Mouse (Mus musculus): ENCODE measurements around the gene Rab25. TPM values are rescaled to one million over a fixed set of nuclear protein-coding genes. Genes with fewer than 3 reads are reported as not detected.

Rab25 gene
- polyA plus RNA-seq, 1 experiment, result 1.4 TPM

GRCm38 (mm10) chr3:88512141-88512895 lies 35.8 kb downstream of the Rab25 start:
- WGBS, result 63% methylated on average over 6 of the region's 6 CpGs
- no peak overlapping the region for H3K4me3 ChIP-seq (replicated peaks; ENCODE audit: control insufficient read depth, low read depth, low read length)
- H3K4me1 ChIP-seq (ENCODE audit: control insufficient read depth, insufficient read depth, low read length), result peaks cover 1% of the 10 kb centered on the region; the same call in 1 of the 2 replicates
- TF ChIP-seq POLR2A (IDR thresholded peaks at IDR 0.05; ENCODE audit: borderline replicate concordance, control insufficient read depth, low read depth, low read length) (no peak), CTCF (IDR thresholded peaks at IDR 0.05; ENCODE audit: control insufficient read depth, insufficient read depth, low read length) (no peak)
- H3K27ac ChIP-seq (ENCODE audit: control insufficient read depth, insufficient read depth, low read depth, low read length, poor library complexity), result no peak overlapping the region

DNA sequence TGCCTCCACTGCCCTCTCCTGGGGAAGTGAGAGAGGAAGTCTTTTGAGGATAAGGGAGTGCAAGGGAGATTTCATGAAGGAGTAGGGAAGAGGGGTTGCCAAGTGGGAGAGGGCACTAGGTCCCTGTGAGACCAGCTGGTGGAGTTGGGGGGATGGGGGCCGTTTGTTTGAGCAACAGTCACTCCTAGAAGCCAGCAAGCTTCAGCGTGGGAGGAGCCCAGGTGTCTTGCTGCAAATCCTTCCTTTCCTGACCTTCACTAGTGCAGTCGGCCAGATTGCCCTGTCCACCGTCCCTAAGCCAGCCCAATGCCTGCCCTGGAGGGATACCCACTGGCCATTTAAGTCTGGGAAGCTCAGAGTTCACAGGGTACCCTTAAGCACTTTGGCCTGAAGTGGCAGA lies 36.5 kb downstream of the Rab25 start:
- Histone ChIP-seq H3K4me1 (ENCODE audit: control insufficient read depth, insufficient read depth, low read length) (peaks cover 1% of the 10 kb centered on the region; the same call in 1 of the 2 replicates), H3K27ac (ENCODE audit: control insufficient read depth, insufficient read depth, low read depth, low read length, poor library complexity) (no peak overlapping the region), H3K4me3 (replicated peaks; ENCODE audit: control insufficient read depth, low read depth, low read length) (no peak overlapping the region)
- TF ChIP-seq POLR2A (IDR thresholded peaks at IDR 0.05; ENCODE audit: borderline replicate concordance, control insufficient read depth, low read depth, low read length) (no peak), CTCF (IDR thresholded peaks at IDR 0.05; ENCODE audit: control insufficient read depth, insufficient read depth, low read length) (no peak)
- 39% methylated on average over 4 of the region's 4 CpGs for WGBS

DNA sequence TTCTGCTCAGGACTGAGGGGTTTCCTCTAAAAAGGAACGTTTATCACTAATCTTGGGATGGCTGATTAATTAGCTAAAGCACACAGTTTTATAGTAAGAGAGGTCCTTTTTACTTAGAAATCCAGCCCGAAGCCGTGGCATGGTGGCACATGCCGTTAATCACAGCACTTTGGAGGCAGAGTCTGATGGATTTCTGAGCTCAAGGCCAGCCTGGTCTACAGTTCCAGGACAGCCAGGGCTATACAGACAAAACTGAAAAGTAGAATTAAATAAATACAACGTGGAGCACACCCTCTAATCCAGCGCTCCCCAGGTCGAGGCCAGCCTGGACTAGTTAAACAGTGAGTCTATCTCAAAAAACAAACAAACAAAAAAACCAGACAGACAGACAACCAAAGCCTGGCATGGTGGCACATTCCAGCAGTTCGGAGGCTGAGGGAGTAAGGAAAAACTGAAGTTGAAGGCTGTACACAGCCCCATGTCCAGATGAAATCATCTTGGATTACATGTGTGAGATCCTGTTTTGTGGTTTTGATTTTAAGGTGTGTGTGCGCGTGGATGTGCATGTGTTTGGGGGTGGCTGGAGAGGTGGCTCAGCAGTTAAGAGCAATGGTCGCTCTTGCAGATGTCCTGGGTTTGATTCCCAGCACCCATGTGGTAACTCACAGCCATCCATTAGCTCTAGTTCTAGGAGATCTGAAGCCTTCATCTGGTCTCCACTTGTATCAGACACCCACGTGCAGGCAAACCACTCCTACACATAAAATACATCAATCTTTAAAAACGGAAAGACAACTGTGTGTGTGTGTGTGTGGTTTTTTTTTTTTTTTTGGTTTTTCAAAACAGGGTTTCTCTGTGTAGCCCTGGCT lies 37.4 kb downstream of the Rab25 start:
- TF ChIP-seq POLR2A (IDR thresholded peaks at IDR 0.05; ENCODE audit: borderline replicate concordance, control insufficient read depth, low read depth, low read length) (no peak), CTCF (IDR thresholded peaks at IDR 0.05; ENCODE audit: control insufficient read depth, insufficient read depth, low read length) (no peak)
- WGBS, result 33% methylated on average over 13 of the region's 13 CpGs
- Histone ChIP-seq H3K4me3 (replicated peaks; ENCODE audit: control insufficient read depth, low read depth, low read length) (no peak overlapping the region), H3K4me1 (ENCODE audit: control insufficient read depth, insufficient read depth, low read length) (peaks cover 1% of the 10 kb centered on the region; the same call in 1 of the 2 replicates), H3K27ac (ENCODE audit: control insufficient read depth, insufficient read depth, low read depth, low read length, poor library complexity) (no peak overlapping the region)

DNA sequence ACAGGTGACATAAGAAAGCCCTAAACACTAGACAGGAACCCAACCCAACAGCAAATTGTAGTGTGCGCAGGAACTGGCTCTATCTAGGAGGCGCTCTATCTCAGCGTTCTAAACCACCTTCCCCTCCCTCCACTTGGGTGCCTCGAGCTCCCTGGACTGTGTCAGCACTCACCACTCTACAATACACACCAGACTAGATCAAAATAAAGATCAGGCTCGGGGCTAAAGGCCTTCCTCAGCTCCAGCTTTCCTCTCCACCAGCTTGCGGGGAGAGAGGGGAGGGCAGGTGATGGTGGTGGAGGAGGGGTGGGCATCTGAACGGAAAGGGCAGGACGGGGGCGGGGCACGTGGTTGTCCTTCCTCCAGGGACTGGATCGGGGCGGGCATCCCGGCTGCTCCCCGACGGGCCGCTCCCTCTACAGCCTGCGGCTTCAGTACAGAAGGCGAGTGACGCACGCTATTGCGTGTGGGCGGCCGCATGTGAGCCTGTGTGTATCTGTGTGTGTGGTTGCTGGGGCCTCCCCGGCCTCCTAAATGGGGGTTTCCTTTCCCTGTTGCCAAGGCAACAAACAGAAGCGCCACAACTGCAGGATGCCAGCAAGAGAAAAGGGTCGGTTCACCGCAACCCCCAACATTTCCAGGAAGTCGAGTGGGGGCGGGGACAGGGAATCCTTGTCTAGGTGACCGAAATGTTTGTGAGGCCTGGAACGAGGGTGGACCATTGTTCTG lies 38.2 kb downstream of the Rab25 start, which contains the start of gene Lmna:
Gene Lmna (minus strand): TSS at position 265 of the 729 bp plus-strand sequence.
- H3K4me1 ChIP-seq (ENCODE audit: control insufficient read depth, insufficient read depth, low read length), result peaks cover 1% of the 10 kb centered on the region; the same call in 1 of the 2 replicates
- peak within 1 kb of the TSS; percentile 14; the same call in 1 of the 2 replicates for H3K27ac ChIP-seq (ENCODE audit: control insufficient read depth, insufficient read depth, low read depth, low read length, poor library complexity)
- TF ChIP-seq CTCF (IDR thresholded peaks at IDR 0.05; ENCODE audit: control insufficient read depth, insufficient read depth, low read length) (peak; percentile 17; the same call in 1 of the 2 replicates), POLR2A (IDR thresholded peaks at IDR 0.05; ENCODE audit: borderline replicate concordance, control insufficient read depth, low read depth, low read length) (no peak)
- peak within 1 kb of the TSS; percentile 29 for H3K4me3 ChIP-seq (replicated peaks; ENCODE audit: control insufficient read depth, low read depth, low read length)
- WGBS, result under 1% methylated on average over 31 of the region's 31 CpGs

DNA sequence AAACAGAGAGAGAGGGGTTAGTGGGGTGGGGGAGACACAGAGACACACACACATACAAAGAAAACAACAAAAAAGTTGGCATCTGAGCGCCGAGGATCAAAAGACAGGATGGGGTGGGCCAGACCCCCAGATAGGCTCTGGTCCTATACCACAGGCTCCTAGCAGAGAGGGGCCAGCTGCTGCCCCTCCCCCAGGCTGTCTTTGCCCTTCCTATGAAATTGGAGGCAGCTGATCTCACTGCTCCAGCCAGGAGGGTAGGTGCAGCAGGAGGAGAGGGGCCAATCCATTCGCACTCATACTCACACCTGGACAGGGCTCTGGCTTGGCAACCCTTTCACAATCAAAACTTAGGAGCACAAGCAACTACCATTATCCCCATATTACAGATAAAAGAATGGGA lies 38.9 kb downstream of the Rab25 start:
- Histone ChIP-seq H3K4me3 (replicated peaks; ENCODE audit: control insufficient read depth, low read depth, low read length) (no peak overlapping the region), H3K27ac (ENCODE audit: control insufficient read depth, insufficient read depth, low read depth, low read length, poor library complexity) (no peak overlapping the region), H3K4me1 (ENCODE audit: control insufficient read depth, insufficient read depth, low read length) (peaks cover 1% of the 10 kb centered on the region; the same call in 1 of the 2 replicates)
- TF ChIP-seq POLR2A (IDR thresholded peaks at IDR 0.05; ENCODE audit: borderline replicate concordance, control insufficient read depth, low read depth, low read length) (no peak), CTCF (IDR thresholded peaks at IDR 0.05; ENCODE audit: control insufficient read depth, insufficient read depth, low read length) (no peak)
- 50% methylated on average over 3 of the region's 3 CpGs for whole genome bisulfite sequencing

GRCm38 (mm10) chr3:88505765-88506164 lies 42.3 kb downstream of the Rab25 start:
- TF ChIP-seq POLR2A (IDR thresholded peaks at IDR 0.05; ENCODE audit: borderline replicate concordance, control insufficient read depth, low read depth, low read length) (no peak), CTCF (IDR thresholded peaks at IDR 0.05; ENCODE audit: control insufficient read depth, insufficient read depth, low read length) (no peak)
- H3K27ac ChIP-seq (ENCODE audit: control insufficient read depth, insufficient read depth, low read depth, low read length, poor library complexity), result no peak overlapping the region
- peaks cover 3% of the 10 kb centered on the region for H3K4me1 ChIP-seq (ENCODE audit: control insufficient read depth, insufficient read depth, low read length)
- WGBS, result 63% methylated on average over 7 of the region's 7 CpGs
- no peak overlapping the region for H3K4me3 ChIP-seq (replicated peaks; ENCODE audit: control insufficient read depth, low read depth, low read length)

GRCm38 (mm10) chr3:88505081-88505480 lies 43.0 kb downstream of the Rab25 start:
- 67% methylated on average over 6 of the region's 6 CpGs for WGBS
- TF ChIP-seq POLR2A (IDR thresholded peaks at IDR 0.05; ENCODE audit: borderline replicate concordance, control insufficient read depth, low read depth, low read length) (no peak), CTCF (IDR thresholded peaks at IDR 0.05; ENCODE audit: control insufficient read depth, insufficient read depth, low read length) (no peak)
- Histone ChIP-seq H3K4me3 (replicated peaks; ENCODE audit: control insufficient read depth, low read depth, low read length) (no peak overlapping the region), H3K4me1 (ENCODE audit: control insufficient read depth, insufficient read depth, low read length) (peaks cover 3% of the 10 kb centered on the region), H3K27ac (ENCODE audit: control insufficient read depth, insufficient read depth, low read depth, low read length, poor library complexity) (no peak overlapping the region)

Measured in bone marrow, adult 2 months (tissue).